Mouse (Mus musculus): ENCODE measurements around the gene Sulf2. TPM values are rescaled to one million over a fixed set of nuclear protein-coding genes. Genes with fewer than 3 reads are reported as not detected.

The Sulf2 gene
- polyA plus RNA-seq, 1 experiment: 234 TPM

- TF ChIP-seq CTCF (IDR thresholded peaks at IDR 0.05; ENCODE audit: borderline replicate concordance, insufficient read depth, low read length): no peak
- no peak for TF ChIP-seq POLR2A (IDR thresholded peaks at IDR 0.05; ENCODE audit: low read depth, low read length)
- Histone ChIP-seq H3K4me1 (ENCODE audit: control insufficient read depth, insufficient read depth, low read length) (peaks cover 10% of the 10 kb centered on the region), H3K27ac (ENCODE audit: insufficient read depth, low read length) (no peak overlapping the region), H3K4me3 (ENCODE audit: insufficient read depth, low read length) (no peak overlapping the region)
Measured at GRCm38 (mm10) chr2:166024621-166025020, 130.8 kb downstream of the Sulf2 start.

- peaks cover 8% of the 10 kb centered on the region for H3K4me1 ChIP-seq (ENCODE audit: control insufficient read depth, insufficient read depth, low read length)
- no peak for TF ChIP-seq POLR2A (IDR thresholded peaks at IDR 0.05; ENCODE audit: low read depth, low read length)
- TF ChIP-seq CTCF (IDR thresholded peaks at IDR 0.05; ENCODE audit: borderline replicate concordance, insufficient read depth, low read length): no peak
- no peak overlapping the region for H3K4me3 ChIP-seq (ENCODE audit: insufficient read depth, low read length)
- no peak overlapping the region for H3K27ac ChIP-seq (ENCODE audit: insufficient read depth, low read length)
Measured at GRCm38 (mm10) chr2:166024079-166024478, 131.4 kb downstream of the Sulf2 start.

Other genes starting within 250 kb of the Sulf2 start
- 21.6 and 27.2 TPM in 2 replicates for gene Ncoa3, start 163.0 kb downstream of the Sulf2 start, polyA plus RNA-seq (2011; ENCODE audit: insufficient read length, low read depth, missing spikeins)